Mouse (Mus musculus): ENCODE data around the gene Hsdl1. TPM values are rescaled to one million over a fixed set of nuclear protein-coding genes. Genes with fewer than 3 reads are reported as not detected.

Gene Hsdl1
- polyA plus RNA-seq, 1 experiment from 2014 or later, result 26.0 TPM

DNA sequence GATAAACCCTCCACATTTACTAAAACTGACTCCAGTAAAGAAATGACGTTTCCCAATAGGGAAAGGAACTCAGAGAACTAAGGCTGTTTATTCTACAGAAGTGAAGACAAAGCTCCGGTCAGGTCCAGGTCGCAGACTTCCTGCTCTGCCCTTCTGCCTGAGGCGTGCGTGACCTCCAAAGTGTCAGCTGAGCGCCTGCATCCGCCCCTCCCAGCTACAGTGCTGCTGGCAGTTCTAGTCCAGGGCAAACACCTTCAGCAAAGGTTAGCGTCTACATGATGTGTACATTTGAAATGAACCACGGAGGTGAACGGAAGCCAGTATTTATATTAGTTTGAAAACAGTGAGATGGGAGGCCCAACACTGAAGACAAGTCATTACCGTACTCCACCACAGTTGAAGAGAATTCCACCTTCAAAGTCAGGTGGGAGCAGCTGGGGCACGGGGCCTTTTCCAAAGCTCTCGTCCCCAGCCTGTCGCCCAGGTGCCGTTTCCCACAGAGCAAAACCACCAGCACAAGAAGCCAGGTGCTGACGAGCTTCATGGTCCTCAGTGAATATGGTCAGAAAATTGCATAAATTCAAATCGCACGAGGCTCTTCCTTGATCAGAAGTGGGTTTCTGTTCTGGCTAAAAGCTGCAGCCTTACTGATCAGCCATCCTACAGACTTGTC lies 27.8 kb downstream of the Hsdl1 start:
- no peak overlapping the region for H3K4me2 ChIP-seq (replicated peaks; ENCODE audit: low read depth, low read length)
- no peaks in the 10 kb centered on the region for H3K9me3 ChIP-seq (ENCODE audit: low read length)
- no peak overlapping the region for H3K9ac ChIP-seq (replicated peaks; ENCODE audit: low read depth)
- no peak for TF ChIP-seq CTCF (IDR thresholded peaks at IDR 0.05)
- TF ChIP-seq EP300 (IDR thresholded peaks at IDR 0.05), result peak; percentile 36; the same call in 1 of the 2 replicates
- H3K36me3 ChIP-seq (ENCODE audit: insufficient read depth, low read length), result peaks cover 16% of the 10 kb centered on the region; the same call in 1 of the 2 replicates
- no peak overlapping the region for H3K4me3 ChIP-seq (ENCODE audit: low read depth, low read length)
- H3K27ac ChIP-seq (ENCODE audit: low read length), result no peak overlapping the region
- peaks cover 3% of the 10 kb centered on the region; the same call in 1 of the 2 replicates for H3K4me1 ChIP-seq (ENCODE audit: insufficient read depth, low read depth, low read length)
- peak; percentile 41 for DNase-seq (ENCODE audit: low spot score)
- WGBS, result 57% methylated on average over 18 of the region's 18 CpGs
- H3K27me3 ChIP-seq (replicated peaks; ENCODE audit: insufficient read depth, low read length), result no peaks in the 10 kb centered on the region
- peak; percentile 55; the same call in 1 of the 2 replicates for ATAC-seq

DNA sequence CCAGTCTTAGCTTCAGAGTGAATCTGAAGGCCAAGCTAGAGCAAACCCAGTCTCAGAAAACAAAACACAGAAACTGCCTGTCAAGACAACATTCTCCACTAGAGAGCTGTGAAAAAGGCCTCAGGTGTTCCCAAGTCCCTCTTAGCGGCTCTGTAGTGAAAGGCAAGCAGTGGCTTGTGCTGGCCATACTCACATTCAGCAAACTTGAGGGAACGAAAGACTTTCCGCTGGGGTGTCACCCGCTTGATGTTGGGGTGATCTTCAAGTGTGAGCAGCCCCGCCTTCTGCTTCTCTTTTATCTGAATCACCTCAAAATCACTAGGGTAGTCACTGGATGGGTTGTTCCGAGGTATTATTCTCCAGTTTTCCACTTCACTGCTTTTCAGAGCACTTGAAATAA lies 29.2 kb downstream of the Hsdl1 start:
- no peaks in the 10 kb centered on the region for H3K27me3 ChIP-seq (replicated peaks; ENCODE audit: insufficient read depth, low read length)
- TF ChIP-seq EP300 (IDR thresholded peaks at IDR 0.05), result no peak
- no peak for TF ChIP-seq CTCF (IDR thresholded peaks at IDR 0.05)

DNA sequence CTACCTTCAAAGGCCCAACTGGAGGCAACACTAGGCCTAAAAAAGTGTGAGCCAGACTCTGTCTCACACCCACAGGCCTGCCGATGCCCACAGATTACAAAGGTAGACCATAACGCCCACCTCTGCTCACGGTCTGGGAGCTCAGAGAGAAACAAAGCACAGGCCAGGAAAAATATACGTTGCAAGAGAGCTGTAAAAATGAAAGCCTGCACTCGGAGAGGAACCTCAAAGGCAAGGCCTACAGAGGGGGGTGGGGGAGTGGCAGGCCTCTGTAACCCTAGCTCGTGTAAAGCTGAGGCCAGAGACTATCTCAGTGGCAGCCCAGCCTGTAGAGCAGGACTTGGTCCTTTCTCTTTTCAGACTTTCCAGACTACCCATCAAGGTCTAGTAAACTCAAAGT lies 29.8 kb downstream of the Hsdl1 start:
- no peak overlapping the region for H3K4me3 ChIP-seq (ENCODE audit: low read depth, low read length)
- no peak overlapping the region for H3K27ac ChIP-seq (ENCODE audit: low read length)
- no peak overlapping the region for H3K4me2 ChIP-seq (replicated peaks; ENCODE audit: low read depth, low read length)
- H3K9me3 ChIP-seq (ENCODE audit: low read length), result no peaks in the 10 kb centered on the region
- 74% methylated on average over 6 of the region's 6 CpGs for WGBS
- no peak for ATAC-seq
- no peak overlapping the region for H3K9ac ChIP-seq (replicated peaks; ENCODE audit: low read depth)
- H3K4me1 ChIP-seq (ENCODE audit: insufficient read depth, low read depth, low read length), result no peaks in the 10 kb centered on the region
- peaks cover 29% of the 10 kb centered on the region; the same call in 1 of the 2 replicates for H3K36me3 ChIP-seq (ENCODE audit: insufficient read depth, low read length)
- no peaks in the 10 kb centered on the region for H3K27me3 ChIP-seq (replicated peaks; ENCODE audit: insufficient read depth, low read length)
- DNase-seq (ENCODE audit: low spot score), result no peak
- TF ChIP-seq EP300 (IDR thresholded peaks at IDR 0.05), result no peak
- TF ChIP-seq CTCF (IDR thresholded peaks at IDR 0.05), result no peak

More for the DNA sequence above, 29.2 kb downstream of the Hsdl1 start:
- Histone ChIP-seq H3K9me3 (ENCODE audit: low read length) (no peaks in the 10 kb centered on the region), H3K9ac (replicated peaks; ENCODE audit: low read depth) (no peak overlapping the region), H3K27ac (ENCODE audit: low read length) (no peak overlapping the region), H3K4me2 (replicated peaks; ENCODE audit: low read depth, low read length) (no peak overlapping the region), H3K4me1 (ENCODE audit: insufficient read depth, low read depth, low read length) (peaks cover 3% of the 10 kb centered on the region; the same call in 1 of the 2 replicates), H3K4me3 (ENCODE audit: low read depth, low read length) (no peak overlapping the region), H3K36me3 (ENCODE audit: insufficient read depth, low read length) (peaks cover 22% of the 10 kb centered on the region; the same call in 1 of the 2 replicates)
- DNase-seq (ENCODE audit: low spot score) (no peak), ATAC-seq (no peak)
- WGBS, result 88% methylated on average over 6 of the region's 6 CpGs

DNA sequence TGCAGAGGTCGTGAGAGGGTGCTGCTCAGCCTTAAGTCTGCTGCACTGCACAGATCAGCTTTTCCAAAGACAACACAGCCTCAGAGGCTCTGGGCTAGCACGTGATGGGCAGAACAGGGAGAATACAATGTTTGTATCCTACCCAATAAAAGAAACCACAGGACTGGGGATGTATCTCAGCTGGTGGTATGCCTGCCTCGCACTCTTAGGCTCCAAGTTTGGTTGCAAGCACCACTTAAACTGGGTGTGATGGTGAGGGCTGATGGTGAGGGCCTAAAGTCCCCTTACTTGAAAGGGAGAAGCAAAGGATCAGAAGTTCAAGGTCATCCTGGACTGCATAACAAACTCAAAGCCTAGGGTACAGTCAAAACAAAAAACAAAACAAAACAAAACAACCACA lies 30.4 kb downstream of the Hsdl1 start:
- Histone ChIP-seq H3K9me3 (ENCODE audit: low read length) (no peaks in the 10 kb centered on the region), H3K4me3 (ENCODE audit: low read depth, low read length) (no peak overlapping the region), H3K27me3 (replicated peaks; ENCODE audit: insufficient read depth, low read length) (no peaks in the 10 kb centered on the region), H3K4me2 (replicated peaks; ENCODE audit: low read depth, low read length) (no peak overlapping the region), H3K4me1 (ENCODE audit: insufficient read depth, low read depth, low read length) (no peaks in the 10 kb centered on the region), H3K27ac (ENCODE audit: low read length) (no peak overlapping the region), H3K9ac (replicated peaks; ENCODE audit: low read depth) (no peak overlapping the region), H3K36me3 (ENCODE audit: insufficient read depth, low read length) (peaks cover 31% of the 10 kb centered on the region; the same call in 1 of the 2 replicates)
- TF ChIP-seq EP300 (IDR thresholded peaks at IDR 0.05) (no peak), CTCF (IDR thresholded peaks at IDR 0.05) (no peak)
- DNase-seq (ENCODE audit: low spot score), result no peak
- 77% methylated on average over 3 of the region's 3 CpGs for WGBS
- no peak for ATAC-seq

DNA sequence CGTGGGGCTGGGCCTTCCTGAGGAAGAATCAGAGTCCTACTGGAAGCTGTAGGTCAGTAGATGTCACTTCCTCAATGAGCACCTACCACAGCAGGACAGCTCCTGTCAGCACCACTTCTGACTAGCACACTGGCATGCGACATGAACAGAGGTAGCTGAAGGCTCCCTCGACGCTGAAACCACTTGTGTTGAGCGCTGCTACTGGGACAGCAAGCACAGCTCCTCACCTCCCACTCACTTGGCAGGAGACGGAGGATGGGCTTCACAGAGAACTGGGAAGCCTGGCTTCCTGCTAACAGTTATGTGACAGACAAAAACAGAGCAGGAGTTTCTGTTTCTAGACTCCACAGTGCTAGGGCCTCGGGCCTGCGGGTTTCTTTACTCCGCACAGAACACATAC lies 43.0 kb downstream of the Hsdl1 start:
- Histone ChIP-seq H3K4me2 (replicated peaks; ENCODE audit: low read depth, low read length) (no peak overlapping the region), H3K27me3 (replicated peaks; ENCODE audit: insufficient read depth, low read length) (no peaks in the 10 kb centered on the region), H3K27ac (ENCODE audit: low read length) (no peak overlapping the region), H3K4me1 (ENCODE audit: insufficient read depth, low read depth, low read length) (no peaks in the 10 kb centered on the region), H3K4me3 (ENCODE audit: low read depth, low read length) (no peak overlapping the region), H3K36me3 (ENCODE audit: insufficient read depth, low read length) (peaks cover 62% of the 10 kb centered on the region), H3K9ac (replicated peaks; ENCODE audit: low read depth) (no peak overlapping the region), H3K9me3 (ENCODE audit: low read length) (no peaks in the 10 kb centered on the region)
- TF ChIP-seq EP300 (IDR thresholded peaks at IDR 0.05) (no peak), CTCF (IDR thresholded peaks at IDR 0.05) (no peak)
- 87% methylated on average over 9 of the region's 9 CpGs for WGBS
- ATAC-seq (no peak), DNase-seq (ENCODE audit: low spot score) (no peak)

DNA sequence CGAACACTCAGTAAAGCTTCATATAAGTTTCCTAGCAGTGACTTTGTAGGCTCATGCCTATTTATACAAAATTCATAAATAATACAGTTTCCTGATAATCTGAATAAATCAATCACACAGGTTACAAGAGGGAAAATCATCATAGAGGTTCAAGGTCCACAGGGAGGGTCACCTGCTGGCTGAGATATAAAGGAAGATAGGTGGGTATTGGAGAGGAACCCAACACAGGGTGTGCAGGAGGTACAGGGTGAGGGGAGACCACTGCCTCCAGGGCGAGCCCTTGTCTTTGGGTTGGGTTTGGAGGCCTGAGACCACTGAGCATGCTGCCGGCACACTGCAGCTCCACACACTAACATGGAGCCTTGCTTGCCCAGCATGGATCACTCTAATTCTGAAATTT lies 43.6 kb downstream of the Hsdl1 start:
- ATAC-seq (no peak), DNase-seq (ENCODE audit: low spot score) (no peak)
- Histone ChIP-seq H3K27ac (ENCODE audit: low read length) (no peak overlapping the region), H3K36me3 (ENCODE audit: insufficient read depth, low read length) (peaks cover 56% of the 10 kb centered on the region), H3K9me3 (ENCODE audit: low read length) (no peaks in the 10 kb centered on the region), H3K4me1 (ENCODE audit: insufficient read depth, low read depth, low read length) (no peaks in the 10 kb centered on the region), H3K4me2 (replicated peaks; ENCODE audit: low read depth, low read length) (no peak overlapping the region), H3K9ac (replicated peaks; ENCODE audit: low read depth) (no peak overlapping the region), H3K4me3 (ENCODE audit: low read depth, low read length) (no peak overlapping the region), H3K27me3 (replicated peaks; ENCODE audit: insufficient read depth, low read length) (no peaks in the 10 kb centered on the region)
- TF ChIP-seq EP300 (IDR thresholded peaks at IDR 0.05) (no peak), CTCF (IDR thresholded peaks at IDR 0.05) (no peak)
- 95% methylated on average over 3 of the region's 3 CpGs for WGBS
